Mouse (Mus musculus): Measurements from ENCODE around the gene Krtap15. TPM values are rescaled to one million over a fixed set of nuclear protein-coding genes. Genes with fewer than 3 reads are reported as not detected.

Gene Krtap15
- not detected for total RNA-seq (2023)

GRCm38 (mm10) chr16:88820066-88820465 is at the start of gene Krtap15:
TSS of gene Krtap15 (plus strand) at chr16:88820215.

DNA sequence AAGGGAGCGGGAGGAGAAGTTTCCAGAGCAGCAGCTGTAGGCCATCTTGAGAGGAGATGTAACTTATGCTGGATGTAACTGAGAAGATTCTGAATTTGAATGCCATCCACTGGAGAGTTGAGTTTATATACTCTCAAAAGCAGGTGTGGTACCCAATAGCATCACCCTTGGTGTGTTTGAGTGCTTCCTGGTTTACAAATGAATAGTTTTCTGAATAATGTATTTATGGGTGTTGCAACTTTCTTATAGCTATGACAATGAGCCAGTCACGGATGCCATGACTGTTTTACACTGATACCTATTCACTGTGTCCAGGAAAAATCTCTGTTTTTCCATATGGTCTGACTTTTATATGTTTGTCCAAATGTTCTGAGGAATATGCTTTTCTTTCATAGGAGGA is 45.9 kb upstream of the Krtap15 start, which contains the start of gene 2310057N15Rik:
Gene 2310057N15Rik, minus strand, starts transcription at position 101 of the 400 bp plus-strand sequence.

GRCm38 (mm10) chr16:88777596-88777995 is 42.4 kb upstream of the Krtap15 start, which contains the start of gene Gm5965:
TSS of gene Gm5965 (plus strand) at chr16:88777896.

DNA sequence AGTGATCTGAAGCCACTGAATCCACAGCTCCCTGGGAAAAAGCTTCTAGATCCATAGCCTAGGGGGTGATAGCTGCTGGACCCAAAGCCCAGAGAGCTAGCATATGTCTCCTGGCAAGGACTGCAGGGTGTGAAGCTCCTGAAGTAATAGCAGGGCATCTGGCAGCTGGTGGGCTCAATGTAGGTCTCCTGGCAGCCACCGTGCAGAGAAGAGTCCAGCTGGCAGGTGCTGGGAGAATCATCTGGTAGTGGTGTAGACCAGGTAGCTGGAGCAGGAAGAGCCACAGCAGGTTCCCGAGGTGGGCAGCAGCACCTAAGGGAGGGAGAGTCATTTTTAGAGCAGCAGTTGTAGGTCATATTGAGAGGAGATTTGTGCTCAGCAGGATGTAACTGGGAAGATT is 8.2 kb upstream of the Krtap15 start, which contains the start of gene Gm20741:
Gene Gm20741, minus strand, starts transcription at position 394 of the 400 bp plus-strand sequence.

DNA sequence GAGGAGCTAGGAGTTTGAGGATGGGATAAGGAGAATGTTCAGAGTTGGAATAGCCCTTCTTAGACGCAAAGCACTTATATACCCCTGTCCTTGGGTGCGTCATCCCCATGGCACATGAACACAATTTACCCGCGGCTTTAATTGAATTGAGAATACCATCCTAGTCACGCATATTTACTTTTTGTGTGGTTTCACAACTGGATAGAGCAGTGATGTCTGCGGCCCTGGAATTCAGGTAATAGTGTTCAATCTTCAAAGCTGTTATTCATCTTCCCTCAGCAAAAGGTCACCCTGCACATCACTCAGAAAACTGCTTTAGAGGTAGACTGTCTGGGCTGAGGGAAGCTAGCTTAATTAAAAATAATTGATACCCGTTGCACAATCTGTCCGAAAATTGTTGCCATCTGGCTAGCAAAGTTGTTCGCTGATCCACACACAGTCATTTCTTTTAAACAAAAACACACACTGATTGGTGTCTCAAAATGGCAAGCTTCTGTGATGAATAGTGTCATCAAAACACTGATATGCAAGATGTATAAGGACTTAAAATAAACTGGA is 6.2 kb downstream of the Krtap15 start, which contains the start of gene Krtap14:
Gene Krtap14, minus strand, starts transcription at position 51 of the 558 bp plus-strand sequence.

GRCm38 (mm10) chr16:88869311-88869710 is 49.3 kb downstream of the Krtap15 start, which contains the start of gene Krtap19-1:
TSS of gene Krtap19-1 (minus strand) at chr16:88869411.

GRCm38 (mm10) chr16:88874169-88874568 is 54.2 kb downstream of the Krtap15 start, which contains the start of gene Krtap19-2:
TSS of gene Krtap19-2 (minus strand) at chr16:88874269.

DNA sequence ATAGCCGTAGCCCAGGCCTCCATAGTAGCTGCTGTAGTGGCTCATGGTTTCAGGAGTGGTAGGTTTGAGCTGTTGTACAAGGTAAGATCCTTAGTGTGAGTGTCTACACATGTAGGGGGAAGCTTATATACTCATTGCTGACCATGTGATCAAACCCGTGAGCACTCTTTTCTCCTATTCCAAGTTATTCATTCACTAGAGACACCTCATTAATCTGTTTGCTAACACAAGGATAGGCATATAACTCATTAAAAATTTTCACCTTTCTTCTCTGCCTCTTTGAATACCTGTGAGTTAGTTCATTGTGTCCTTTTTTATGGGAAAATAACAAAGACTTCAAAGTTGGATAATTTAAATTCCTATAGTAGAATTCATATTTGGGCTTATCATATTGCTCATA is 57.9 kb downstream of the Krtap15 start, which contains the start of gene Krtap19-3:
Gene Krtap19-3, minus strand, starts transcription at position 101 of the 400 bp plus-strand sequence.

Other genes with a start within 250 kb of the Krtap15 start
- gene Krtap24-1, start 207.9 kb upstream of the Krtap15 start, total RNA-seq (2023): not detected
- gene 2310079G19Rik, start 192.5 kb upstream of the Krtap15 start, total RNA-seq (2023): not detected
- not detected for gene Krtap26-1, start 172.4 kb upstream of the Krtap15 start, total RNA-seq (2023)
- gene Krtap27-1, start 148.5 kb upstream of the Krtap15 start, total RNA-seq (2023): not detected
- not detected for gene 2310061N02Rik, start 112.3 kb upstream of the Krtap15 start, total RNA-seq (2023)
- not detected for gene Krtap13-1, start 91.4 kb upstream of the Krtap15 start, total RNA-seq (2023)
- gene Krtap13, start 68.6 kb upstream of the Krtap15 start, total RNA-seq (2023): not detected
- not detected for gene 2310034C09Rik, start 61.4 kb upstream of the Krtap15 start, total RNA-seq (2023)
- gene 2310057N15Rik, start 46.0 kb upstream of the Krtap15 start, total RNA-seq (2023): not detected
- not detected for gene Gm5965, start 42.3 kb upstream of the Krtap15 start, total RNA-seq (2023)
- not detected for gene Gm20741, start 8.0 kb upstream of the Krtap15 start, total RNA-seq (2023)
- gene Krtap14, start 5.9 kb downstream of the Krtap15 start, total RNA-seq (2023): not detected
- not detected for gene Krtap19-1, start 49.2 kb downstream of the Krtap15 start, total RNA-seq (2023)
- gene Krtap19-2, start 54.1 kb downstream of the Krtap15 start, total RNA-seq (2023): not detected
- gene Krtap19-3, start 57.8 kb downstream of the Krtap15 start, total RNA-seq (2023): not detected
- not detected for gene Krtap19-4, start 64.9 kb downstream of the Krtap15 start, total RNA-seq (2023)
- not detected for gene Krtap19-5, start 76.2 kb downstream of the Krtap15 start, total RNA-seq (2023)
- not detected for gene Krtap19-9b, start 112.0 kb downstream of the Krtap15 start, total RNA-seq (2023)
- not detected for gene Krtap16-3, start 142.7 kb downstream of the Krtap15 start, total RNA-seq (2023)
- not detected for gene Krtap22-2, start 190.5 kb downstream of the Krtap15 start, total RNA-seq (2023)
- not detected for gene Gm10229, start 195.1 kb downstream of the Krtap15 start, total RNA-seq (2023)
- gene Krtap6-1, start 211.5 kb downstream of the Krtap15 start, total RNA-seq (2023): not detected
- not detected for gene Gm10228, start 221.3 kb downstream of the Krtap15 start, total RNA-seq (2023)
- not detected for gene Krtap6-5, start 227.7 kb downstream of the Krtap15 start, total RNA-seq (2023)
- not detected for gene 1110025L11Rik, start 243.8 kb downstream of the Krtap15 start, total RNA-seq (2023)

Data from CD4-positive naive resting alpha-beta T cell, adult 57 days (primary cell).